Mouse (Mus musculus): Measurements from ENCODE around the gene Vars. TPM values are rescaled to one million over a fixed set of nuclear protein-coding genes. Genes with fewer than 3 reads are reported as not detected.
"Not testable (repeated sequence)": the region's sequence is repeated elsewhere in the genome, so short reads cannot be mapped to it uniquely, and the experiment has no call there.

Vars gene
- total RNA-seq, 1 experiment from 2014 or later, result 89.9 TPM

- not testable (repeated sequence) for ATAC-seq (replicated peaks; ENCODE audit: insufficient number of reproducible peaks, low FRiP score, low TSS enrichment, poor library complexity, severe bottlenecking)
Measured at GRCm38 (mm10) chr17:34999871-35000716, 693 bp upstream of the Vars start.

DNA sequence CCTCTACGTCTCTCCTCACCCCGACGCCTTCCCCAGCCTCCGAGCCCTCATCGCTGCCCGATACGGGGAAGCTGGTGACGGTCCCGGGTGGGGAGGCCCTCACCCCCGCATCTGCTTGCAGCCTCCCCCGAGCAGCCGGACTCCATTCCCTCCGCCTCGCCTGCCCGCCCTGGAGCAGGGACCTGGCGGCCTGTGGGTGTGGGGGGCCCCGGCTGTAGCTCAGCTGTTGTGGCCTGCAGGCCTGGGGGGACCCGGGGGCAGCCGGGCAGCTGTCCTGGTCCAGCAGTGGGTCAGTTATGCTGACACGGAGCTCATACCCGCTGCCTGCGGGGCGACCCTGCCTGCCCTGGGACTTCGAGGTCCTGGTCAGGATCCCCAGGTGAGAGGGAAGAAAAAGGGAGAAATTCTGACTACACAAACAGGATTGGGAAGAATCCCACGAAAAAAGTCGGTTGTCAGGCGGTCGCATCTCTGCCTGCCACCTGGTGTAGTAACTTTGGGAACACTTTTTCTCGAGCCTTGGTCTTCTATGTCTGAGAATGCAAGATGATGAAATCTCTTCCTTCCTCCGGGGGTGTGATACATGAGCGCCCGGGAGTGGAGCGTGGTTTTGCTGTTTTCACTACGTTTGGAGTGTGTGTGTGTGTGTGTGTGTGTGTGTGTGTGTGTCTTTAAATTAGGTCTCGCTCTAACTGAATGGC is 815 bp downstream of the Vars start:
- no peak for ATAC-seq (replicated peaks; ENCODE audit: insufficient number of reproducible peaks, low FRiP score, low TSS enrichment, poor library complexity, severe bottlenecking)

DNA sequence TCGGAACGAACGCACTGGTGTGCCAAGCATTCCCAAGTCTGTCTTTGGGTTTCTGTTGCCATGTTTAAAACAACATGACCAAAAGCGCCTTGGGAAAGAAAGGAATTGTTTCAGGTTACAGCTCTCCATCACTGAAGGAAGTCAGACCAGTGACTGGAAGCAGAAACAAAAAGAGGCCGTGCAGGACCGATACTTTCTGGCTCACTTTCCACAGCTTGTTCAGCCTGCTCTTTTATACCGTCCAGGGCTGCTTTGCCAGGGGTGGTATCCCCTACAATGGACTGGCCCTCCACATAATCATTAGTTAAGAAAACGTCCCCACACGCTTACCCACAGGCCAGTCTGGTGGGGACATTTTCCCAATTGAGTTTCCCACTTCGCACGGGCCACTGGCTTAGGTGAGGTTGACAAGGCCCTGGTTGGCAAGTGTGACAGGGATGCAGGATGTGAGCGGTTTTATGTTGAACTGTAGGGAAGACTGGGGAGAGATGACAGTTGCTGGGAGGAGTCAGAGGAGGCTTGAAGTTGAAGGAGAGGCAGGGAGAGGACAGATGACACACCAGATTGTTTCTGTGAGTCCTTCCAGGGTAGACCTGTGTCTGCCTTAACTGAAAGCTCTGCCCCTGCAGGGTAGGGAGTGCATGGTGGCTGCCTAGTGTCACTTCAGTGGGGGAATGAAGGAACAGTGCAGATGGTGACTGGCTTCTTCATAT is 1.5 kb downstream of the Vars start:
- ATAC-seq (replicated peaks; ENCODE audit: insufficient number of reproducible peaks, low FRiP score, low TSS enrichment, poor library complexity, severe bottlenecking), result no peak

DNA sequence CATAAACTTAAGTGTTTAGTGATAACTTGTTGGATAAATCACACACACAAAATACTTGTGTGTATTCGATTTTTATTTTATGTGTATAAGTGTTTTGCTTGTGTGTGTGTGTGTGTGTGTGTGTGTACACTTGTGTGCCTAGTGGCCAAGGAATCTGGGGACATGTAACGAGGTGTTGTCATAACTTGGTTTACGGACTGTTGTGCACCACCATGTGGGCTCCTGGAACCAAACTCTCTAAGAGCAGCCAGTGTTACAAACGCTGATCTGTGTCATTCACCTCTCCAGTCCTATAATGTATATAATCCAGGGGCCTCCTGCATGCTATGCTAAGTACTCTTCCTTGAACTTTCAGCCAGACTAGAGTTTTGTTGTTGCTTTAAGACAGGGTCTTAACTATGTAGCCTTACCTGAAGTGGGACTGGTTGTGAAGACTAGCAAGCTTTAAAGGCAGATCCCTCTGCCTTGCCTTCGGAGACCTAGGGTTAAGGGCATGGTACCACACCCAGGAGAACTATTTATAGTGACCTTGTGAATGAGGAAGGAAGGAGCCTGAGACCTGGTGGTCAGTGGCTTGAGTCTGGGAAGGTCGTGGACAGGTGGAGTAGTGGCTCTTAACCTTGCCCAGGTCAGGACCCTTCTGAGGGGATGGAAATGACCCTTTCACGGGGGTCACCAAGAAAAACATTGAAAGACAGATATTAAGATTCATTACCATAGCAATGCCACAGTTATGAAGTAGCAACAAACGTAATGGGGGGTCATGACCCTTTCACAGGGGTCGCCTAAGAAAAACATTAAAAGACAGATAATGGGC is 2.4 kb downstream of the Vars start:
- ATAC-seq (replicated peaks; ENCODE audit: insufficient number of reproducible peaks, low FRiP score, low TSS enrichment, poor library complexity, severe bottlenecking), result peak; percentile 29; the same call in 1 of the 2 replicates

DNA sequence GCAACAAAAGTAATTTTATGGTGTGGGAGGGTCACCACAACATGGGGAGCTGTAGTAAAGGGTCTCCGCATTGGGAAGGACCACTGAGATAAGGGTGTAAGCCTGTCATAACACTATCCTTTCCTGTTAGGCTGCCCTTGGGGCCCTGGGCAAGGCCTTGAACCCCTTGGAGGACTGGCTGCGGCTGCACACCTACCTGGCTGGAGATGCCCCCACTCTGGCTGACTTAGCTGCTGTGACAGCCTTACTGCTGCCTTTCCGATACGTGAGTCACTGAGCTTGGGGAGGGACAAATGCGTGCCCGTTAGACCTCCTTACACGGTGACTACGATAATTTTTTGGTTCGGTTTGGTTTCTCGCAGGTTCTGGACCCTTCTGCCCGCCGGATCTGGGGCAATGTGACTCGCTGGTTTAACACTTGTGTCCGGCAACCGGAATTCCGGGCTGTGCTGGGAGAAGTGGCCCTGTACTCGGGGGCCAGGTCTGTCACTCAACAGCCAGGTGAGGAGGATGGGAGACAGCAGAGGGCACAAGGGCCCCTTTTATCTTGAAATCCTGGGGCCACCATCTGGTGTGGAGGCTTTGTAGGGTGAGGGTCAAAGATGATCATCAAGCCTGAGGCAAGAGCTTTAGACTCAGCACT is 3.4 kb downstream of the Vars start:
- no peak for ATAC-seq (replicated peaks; ENCODE audit: insufficient number of reproducible peaks, low FRiP score, low TSS enrichment, poor library complexity, severe bottlenecking)

DNA sequence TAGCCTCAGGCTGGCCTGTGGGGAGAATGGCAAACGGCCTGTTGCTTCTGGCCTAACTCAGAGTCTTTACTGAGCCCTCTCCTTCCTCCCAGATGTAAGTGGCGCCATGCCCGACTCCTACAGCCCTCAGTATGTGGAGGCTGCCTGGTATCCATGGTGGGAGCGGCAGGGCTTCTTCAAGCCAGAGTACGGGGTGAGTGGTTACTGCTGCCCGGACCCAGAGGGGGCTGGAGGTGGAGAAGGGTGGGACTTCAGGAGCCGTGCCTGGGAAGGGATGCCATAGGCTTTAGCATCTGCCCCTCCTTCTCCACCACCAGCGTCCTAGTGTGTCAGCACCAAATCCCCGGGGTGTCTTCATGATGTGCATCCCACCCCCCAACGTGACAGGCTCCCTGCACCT is 4.4 kb downstream of the Vars start:
- ATAC-seq (replicated peaks; ENCODE audit: insufficient number of reproducible peaks, low FRiP score, low TSS enrichment, poor library complexity, severe bottlenecking), result no peak

GRCm38 (mm10) chr17:35005902-35006301 is 5.1 kb downstream of the Vars start:
- not testable (repeated sequence) for ATAC-seq (replicated peaks; ENCODE audit: insufficient number of reproducible peaks, low FRiP score, low TSS enrichment, poor library complexity, severe bottlenecking)

DNA sequence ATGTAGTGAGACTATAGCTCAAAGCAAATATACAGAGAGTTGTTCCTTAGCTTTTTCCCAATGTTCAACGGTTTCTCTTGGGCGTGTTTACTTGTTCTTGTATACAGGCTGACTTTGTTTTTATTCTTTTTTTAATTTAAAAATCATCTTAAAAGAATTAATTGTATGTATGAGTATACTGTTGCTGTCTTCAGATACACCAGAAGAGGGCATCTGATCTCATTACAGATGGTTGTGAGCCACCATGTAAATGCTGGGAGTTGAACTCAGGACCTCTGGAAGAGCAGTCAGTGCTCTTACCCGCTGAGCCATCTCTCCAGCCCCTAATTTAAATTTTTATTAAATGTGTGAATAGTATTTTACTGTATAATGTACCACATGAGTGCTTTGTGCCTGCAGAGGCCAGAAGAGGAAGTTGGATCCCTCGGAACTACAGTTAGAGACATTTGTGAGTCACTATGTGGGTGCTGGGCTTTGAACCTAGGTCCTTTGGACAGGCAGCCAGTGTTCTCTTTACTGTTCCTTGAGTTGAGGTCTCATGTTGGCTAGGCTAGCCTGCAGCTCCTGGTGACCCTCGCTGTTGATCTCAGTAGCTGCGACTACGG is 6.7 kb downstream of the Vars start:
- ATAC-seq (replicated peaks; ENCODE audit: insufficient number of reproducible peaks, low FRiP score, low TSS enrichment, poor library complexity, severe bottlenecking), result no peak

DNA sequence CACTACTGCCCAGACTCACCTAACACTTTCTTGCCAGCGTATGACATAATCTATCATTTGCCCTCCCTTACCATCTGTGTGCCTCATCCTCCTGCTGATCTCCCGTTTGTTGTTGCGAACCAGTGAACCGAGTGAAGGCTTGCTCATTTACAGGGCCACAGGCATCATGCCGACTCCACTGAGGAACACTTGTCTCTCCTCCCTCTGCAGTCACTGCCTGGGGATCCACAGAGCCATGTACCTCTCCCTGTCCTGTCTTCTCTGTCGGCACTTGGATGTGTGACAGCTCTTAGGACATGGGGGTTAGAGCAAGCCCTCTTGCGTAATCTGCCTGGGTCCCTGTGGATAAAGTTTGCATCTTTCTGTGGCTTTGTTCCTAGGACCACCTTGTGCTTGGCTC is 8.8 kb downstream of the Vars start:
- no peak for ATAC-seq (replicated peaks; ENCODE audit: insufficient number of reproducible peaks, low FRiP score, low TSS enrichment, poor library complexity, severe bottlenecking)

DNA sequence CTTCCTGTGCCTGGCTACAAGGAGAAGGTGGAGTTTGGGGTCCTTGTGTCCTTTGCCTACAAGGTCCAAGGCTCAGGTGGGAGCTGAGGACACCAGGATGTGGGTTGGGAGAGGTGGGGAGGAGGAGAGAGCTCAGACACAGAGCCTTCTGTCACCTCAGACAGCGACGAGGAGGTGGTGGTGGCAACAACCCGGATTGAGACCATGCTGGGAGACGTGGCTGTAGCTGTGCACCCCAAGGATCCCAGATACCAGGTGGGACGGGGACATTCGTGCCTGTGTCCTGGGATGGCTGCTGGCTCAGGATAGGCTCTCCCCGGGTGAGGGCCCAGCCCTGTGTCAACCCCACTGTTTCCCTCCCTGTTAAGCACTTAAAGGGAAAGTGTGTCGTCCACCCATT is 10.7 kb downstream of the Vars start:
- ATAC-seq (replicated peaks; ENCODE audit: insufficient number of reproducible peaks, low FRiP score, low TSS enrichment, poor library complexity, severe bottlenecking), result no peak

DNA sequence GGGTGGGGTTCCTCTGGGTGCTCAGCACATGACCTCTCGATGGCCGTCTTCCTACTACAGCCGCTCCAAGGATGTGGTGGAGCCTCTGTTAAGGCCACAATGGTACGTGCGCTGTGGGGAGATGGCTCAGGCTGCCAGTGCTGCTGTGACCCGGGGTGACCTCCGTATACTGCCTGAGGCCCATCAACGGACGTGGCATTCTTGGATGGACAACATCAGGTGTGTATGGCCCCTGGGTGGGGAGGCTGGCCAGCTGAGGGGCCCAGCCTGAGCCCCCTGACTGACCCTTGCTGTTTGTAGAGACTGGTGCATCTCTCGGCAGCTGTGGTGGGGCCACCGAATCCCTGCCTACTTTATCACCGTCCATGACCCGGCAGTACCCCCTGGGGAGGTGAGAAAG is 11.6 kb downstream of the Vars start:
- ATAC-seq (replicated peaks; ENCODE audit: insufficient number of reproducible peaks, low FRiP score, low TSS enrichment, poor library complexity, severe bottlenecking), result no peak

- ATAC-seq (replicated peaks; ENCODE audit: insufficient number of reproducible peaks, low FRiP score, low TSS enrichment, poor library complexity, severe bottlenecking), result no peak
Measured at GRCm38 (mm10) chr17:35013221-35013620, 12.4 kb downstream of the Vars start.

DNA sequence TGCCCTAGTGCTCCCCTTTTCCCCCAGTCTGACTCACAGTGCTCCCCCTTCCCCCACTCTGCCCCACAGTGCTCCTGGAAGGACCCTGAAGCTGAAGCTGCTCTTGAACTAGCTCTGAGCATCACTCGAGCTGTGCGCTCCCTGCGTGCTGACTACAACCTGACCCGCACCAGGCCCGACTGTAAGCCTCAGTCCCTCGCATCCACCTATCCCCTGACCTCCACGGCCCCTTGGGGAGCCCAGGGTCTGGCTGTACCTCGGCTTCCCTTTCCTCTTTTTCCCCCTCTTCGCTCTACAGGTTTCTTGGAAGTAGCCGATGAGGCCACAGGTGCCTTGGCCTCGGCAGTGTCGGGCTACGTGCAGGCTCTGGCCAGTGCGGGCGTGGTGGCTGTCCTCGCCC is 14.5 kb downstream of the Vars start:
- no peak for ATAC-seq (replicated peaks; ENCODE audit: insufficient number of reproducible peaks, low FRiP score, low TSS enrichment, poor library complexity, severe bottlenecking)

- no peak for ATAC-seq (replicated peaks; ENCODE audit: insufficient number of reproducible peaks, low FRiP score, low TSS enrichment, poor library complexity, severe bottlenecking)
Measured at GRCm38 (mm10) chr17:35016376-35016775, 15.6 kb downstream of the Vars start, which contains the start of gene Vwa7. Gene Vwa7, plus strand, starts transcription at chr17:35016579.

DNA sequence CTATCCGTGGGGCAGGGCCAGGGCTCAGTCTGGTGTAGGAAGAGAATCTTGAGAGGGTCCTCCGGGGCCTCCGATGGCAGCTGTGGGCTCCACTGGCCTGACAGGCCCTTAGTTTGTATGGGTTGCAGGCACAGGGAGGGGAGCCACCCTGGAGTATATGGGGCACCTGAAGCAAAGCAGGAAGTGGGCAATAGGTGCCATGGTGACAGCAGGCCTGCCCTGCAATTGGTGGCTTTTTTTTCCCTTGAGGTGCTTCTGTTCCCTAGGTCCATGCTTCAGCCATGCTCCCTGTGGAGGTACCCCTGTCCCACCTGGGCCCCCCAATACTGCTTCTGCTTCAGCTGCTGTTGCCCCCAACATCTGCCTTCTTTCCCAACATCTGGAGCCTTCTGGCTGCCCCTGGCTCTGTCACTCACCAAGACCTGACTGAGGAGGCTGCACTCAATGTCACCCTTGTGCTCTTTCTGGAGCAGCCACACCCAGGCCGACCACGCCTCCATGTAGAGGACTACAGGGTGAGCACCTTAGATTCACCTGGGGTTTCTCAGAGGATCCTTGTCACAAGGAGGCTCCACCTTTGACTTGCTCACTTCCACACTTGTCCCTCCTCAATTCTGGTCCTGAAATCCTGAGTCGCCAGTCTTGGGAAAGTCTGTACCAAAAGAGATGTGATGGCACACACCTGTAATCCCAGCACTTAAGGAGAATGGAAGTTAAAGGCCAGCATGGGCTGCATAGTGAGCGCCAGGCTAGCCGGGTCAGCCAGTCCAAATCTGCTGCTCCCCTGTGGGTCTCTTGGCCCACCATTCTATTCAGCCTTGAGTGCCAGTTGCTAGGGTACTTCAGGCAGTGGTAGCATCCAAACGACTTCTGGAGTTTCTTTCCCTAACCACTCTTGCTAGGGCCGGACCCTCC is 16.3 kb downstream of the Vars start:
- ATAC-seq (replicated peaks; ENCODE audit: insufficient number of reproducible peaks, low FRiP score, low TSS enrichment, poor library complexity, severe bottlenecking), result no peak

GRCm38 (mm10) chr17:35017706-35018030 is 16.9 kb downstream of the Vars start:
- ATAC-seq (replicated peaks; ENCODE audit: insufficient number of reproducible peaks, low FRiP score, low TSS enrichment, poor library complexity, severe bottlenecking), result no peak

- ATAC-seq (replicated peaks; ENCODE audit: insufficient number of reproducible peaks, low FRiP score, low TSS enrichment, poor library complexity, severe bottlenecking), result no peak
Measured at GRCm38 (mm10) chr17:35018171-35018570, 17.4 kb downstream of the Vars start.

All from monocyte, adult 5-6 weeks (primary cell).